Mouse (Mus musculus) forebrain, embryonic 15.5 days (tissue): ENCODE data around the gene Mrpl32. TPM values are rescaled to one million over a fixed set of nuclear protein-coding genes. Genes with fewer than 3 reads are reported as not detected.

ENCODE experiments used
- ATAC-seq: fragments of 200-750 bp; cut with Nextera tagmentation; replicated peaks from 2 replicates; pipeline ENCODE4 v1.8.0; 2017; ENCODE audit warnings: mild to moderate bottlenecking, moderate TSS enrichment, moderate library complexity
- H3K27ac ChIP-seq: fragments of 300-500 bp; sonication (generic); replicated peaks from 2 replicates; pipeline ENCODE4 v1.5.1; 2015; ENCODE audit warnings: mild to moderate bottlenecking, inconsistent platforms
- H3K27me3 ChIP-seq: fragments of 300-500 bp; sonication (generic); 2 replicates; pipeline ENCODE4 v1.6.1; 2015; ENCODE audit warnings: inconsistent platforms
- H3K36me3 ChIP-seq: fragments of 300-500 bp; sonication (generic); 2 replicates; pipeline ENCODE4 v1.6.1; 2015; ENCODE audit warnings: mild to moderate bottlenecking, inconsistent platforms
- H3K4me1 ChIP-seq: fragments of 300-500 bp; sonication (generic); 2 replicates; pipeline ENCODE4 v1.6.1; 2015; ENCODE audit warnings: inconsistent platforms
- H3K4me2 ChIP-seq: fragments of 300-500 bp; sonication (generic); replicated peaks from 2 replicates; pipeline ENCODE4 v1.6.1; 2015; ENCODE audit warnings: mild to moderate bottlenecking, inconsistent platforms
- H3K4me3 ChIP-seq: fragments of 300-500 bp; sonication (generic); 2 replicates; pipeline ENCODE4 v1.5.1; 2015; ENCODE audit warnings: mild to moderate bottlenecking, inconsistent platforms
- H3K9ac ChIP-seq: fragments of 300-500 bp; sonication (generic); replicated peaks from 2 replicates; pipeline ENCODE4 v1.6.1; 2015; ENCODE audit warnings: mild to moderate bottlenecking, inconsistent platforms
- H3K9me3 ChIP-seq: fragments of 300-500 bp; sonication (generic); 2 replicates; pipeline ENCODE4 v1.6.1; 2016; ENCODE audit warnings: inconsistent platforms
- WGBS: fragments of 180-500 bp; shearing (Covaris S2); methylation state at CpG from one replicate; pipeline ENCODE4 v1.1.7; 2015; ENCODE audit warnings: mixed read lengths; 5-methylcytosine and 5-hydroxymethylcytosine counted together
- polyA plus RNA-seq: library from polyadenylated mRNA; unstranded; fragments of >200 nt; fragmentation: Nextera tagmentation; extraction: Ambion mirVana; gene quantifications from 2 replicates; pipeline ENCODE4 v1.2.1, GENCODE M21; 2015

The Mrpl32 gene
- polyA plus RNA-seq = 114 TPM in 2 replicates

- Histone ChIP-seq H3K4me2 (peak within 1 kb of the TSS; percentile 71), H3K4me1 (peaks cover 24% of the 10 kb centered on the region), H3K36me3 (peaks cover 28% of the 10 kb centered on the region), H3K27ac (peak within 1 kb of the TSS; percentile 81), H3K27me3 (no peaks in the 10 kb centered on the region), H3K9ac (peak within 1 kb of the TSS; percentile 85), H3K4me3 (peak within 1 kb of the TSS; percentile 58), H3K9me3 (no peaks in the 10 kb centered on the region)
- WGBS = under 1% methylated on average over 42 of the region's 42 CpGs
- ATAC-seq = peak; percentile 99
These were observed at the start of gene Mrpl32, which contains the start of gene Psma2 for GRCm38 (mm10) chr13:14612926-14613529. Gene Mrpl32 (minus strand): TSS chr13:14613165. Gene Psma2 (plus strand): TSS chr13:14613240.

GRCm38 (mm10) chr13:14649301-14649700, 36.3 kb upstream of the Mrpl32 start:
- Histone ChIP-seq H3K4me3 (no peak overlapping the region), H3K9me3 (no peaks in the 10 kb centered on the region; the same call in 1 of the 2 replicates), H3K4me2 (no peak overlapping the region), H3K36me3 (no peaks in the 10 kb centered on the region), H3K9ac (no peak overlapping the region), H3K27me3 (no peaks in the 10 kb centered on the region), H3K4me1 (no peaks in the 10 kb centered on the region), H3K27ac (no peak overlapping the region)
- ATAC-seq = peak; percentile 83
- WGBS = 26% methylated on average over 1 of the region's 1 CpGs

GRCm38 (mm10) chr13:14639998-14640397, 27.0 kb upstream of the Mrpl32 start:
- H3K4me1 ChIP-seq = no peaks in the 10 kb centered on the region
- no peak overlapping the region for H3K9ac ChIP-seq
- H3K36me3 ChIP-seq = peaks cover 27% of the 10 kb centered on the region
- no peak overlapping the region for H3K27ac ChIP-seq
- 69% methylated on average over 1 of the region's 1 CpGs for WGBS
- no peak for ATAC-seq
- H3K4me2 ChIP-seq = no peak overlapping the region
- no peaks in the 10 kb centered on the region for H3K27me3 ChIP-seq
- no peaks in the 10 kb centered on the region for H3K9me3 ChIP-seq
- no peak overlapping the region for H3K4me3 ChIP-seq

- Histone ChIP-seq H3K9me3 (no peaks in the 10 kb centered on the region), H3K4me3 (peak within 1 kb of the TSS; percentile 74), H3K9ac (peak within 1 kb of the TSS; percentile 86), H3K4me2 (peak within 1 kb of the TSS; percentile 77), H3K27me3 (no peaks in the 10 kb centered on the region), H3K36me3 (peaks cover 20% of the 10 kb centered on the region), H3K27ac (peak within 1 kb of the TSS; percentile 85), H3K4me1 (peaks cover 15% of the 10 kb centered on the region)
- 1% methylated on average over 29 of the region's 29 CpGs for WGBS
- peak; percentile 98 for ATAC-seq
These were observed 17.0 kb upstream of the Mrpl32 start, which contains the start of gene AW209491 for GRCm38 (mm10) chr13:14629726-14630641. Gene AW209491 (plus strand): TSS chr13:14630154.

DNA sequence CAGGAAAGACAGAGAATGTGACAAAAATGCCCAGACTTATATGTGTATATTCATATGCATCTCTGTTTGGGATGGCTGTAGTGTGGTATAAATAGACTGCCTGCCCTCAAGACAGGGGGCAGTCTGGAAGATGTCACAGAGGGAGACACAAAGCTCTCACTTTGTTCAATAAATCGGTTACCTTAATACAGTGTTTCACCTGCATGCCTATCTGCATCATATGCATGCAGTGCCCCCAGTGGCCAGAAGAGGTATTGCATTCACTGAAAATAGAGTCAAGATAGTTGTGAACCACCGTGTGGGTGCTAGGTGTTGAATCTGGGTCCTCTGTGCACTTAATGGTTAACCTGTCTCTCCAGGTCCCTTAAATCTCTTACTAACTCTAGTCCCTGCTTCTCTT, 5.8 kb upstream of the Mrpl32 start:
- H3K4me3 ChIP-seq = no peak overlapping the region
- H3K36me3 ChIP-seq = peaks cover 44% of the 10 kb centered on the region
- no peaks in the 10 kb centered on the region for H3K9me3 ChIP-seq
- ATAC-seq = peak; percentile 75
- 35% methylated on average over 2 of the region's 2 CpGs for WGBS
- no peaks in the 10 kb centered on the region for H3K27me3 ChIP-seq
- H3K27ac ChIP-seq = no peak overlapping the region
- no peak overlapping the region for H3K4me2 ChIP-seq
- peaks cover 11% of the 10 kb centered on the region for H3K4me1 ChIP-seq
- H3K9ac ChIP-seq = no peak overlapping the region

GRCm38 (mm10) chr13:14613553-14613952, 588 bp upstream of the Mrpl32 start:
- H3K4me2 ChIP-seq = peak overlapping the region; percentile 71
- H3K27ac ChIP-seq = peak overlapping the region; percentile 51; the same call in 1 of the 2 replicates
- peak overlapping the region; percentile 58 for H3K4me3 ChIP-seq
- H3K4me1 ChIP-seq = peaks cover 24% of the 10 kb centered on the region
- ATAC-seq = no peak
- peaks cover 31% of the 10 kb centered on the region for H3K36me3 ChIP-seq
- WGBS = under 1% methylated on average over 9 of the region's 9 CpGs
- H3K9me3 ChIP-seq = no peaks in the 10 kb centered on the region
- H3K27me3 ChIP-seq = no peaks in the 10 kb centered on the region
- peak overlapping the region; percentile 66 for H3K9ac ChIP-seq

DNA sequence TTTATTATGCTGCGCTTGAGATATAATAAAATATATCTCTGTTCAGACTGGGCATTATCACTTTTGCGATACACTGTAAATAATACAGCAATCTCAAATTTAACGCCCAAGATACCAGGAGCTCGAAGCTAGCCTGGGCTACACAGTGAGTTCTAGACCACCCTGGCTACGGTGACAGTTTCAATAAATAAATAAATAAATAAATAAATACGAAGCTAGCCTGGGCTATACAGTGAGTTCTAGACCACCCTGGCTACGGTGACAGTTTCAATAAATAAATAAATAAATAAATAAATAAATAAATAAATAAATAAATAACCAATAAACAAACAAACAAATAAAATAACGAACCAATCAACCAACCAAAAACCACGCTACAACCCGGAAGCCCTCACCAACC, 502 bp downstream of the Mrpl32 start:
- Histone ChIP-seq H3K27me3 (no peaks in the 10 kb centered on the region), H3K36me3 (peaks cover 24% of the 10 kb centered on the region), H3K9ac (peak overlapping the region; percentile 85), H3K27ac (peak overlapping the region; percentile 81), H3K4me2 (peak overlapping the region; percentile 58), H3K4me1 (peaks cover 24% of the 10 kb centered on the region), H3K4me3 (peak overlapping the region; percentile 58), H3K9me3 (no peaks in the 10 kb centered on the region)
- ATAC-seq = peak; percentile 73
- WGBS = 8% methylated on average over 10 of the region's 10 CpGs

DNA sequence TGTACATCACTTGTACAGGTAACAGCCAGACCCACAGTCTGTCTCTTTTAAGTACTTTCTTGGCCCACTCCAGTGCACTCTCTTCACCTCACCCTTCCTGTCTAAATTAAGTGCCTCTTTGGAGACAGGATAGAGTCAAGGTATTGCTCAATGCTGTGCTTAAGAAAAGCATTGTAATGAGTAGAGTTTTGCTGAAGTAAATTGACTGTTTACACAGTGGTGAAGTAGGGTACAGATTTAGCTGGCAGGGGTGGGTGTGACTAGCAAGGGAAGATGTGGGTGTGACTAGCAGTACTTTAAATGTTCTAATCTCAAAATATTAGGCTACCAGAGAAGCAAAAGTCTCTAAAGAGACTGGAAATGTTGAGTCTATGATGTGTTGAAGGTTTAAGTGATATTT, 5.3 kb downstream of the Mrpl32 start:
- Histone ChIP-seq H3K9ac (no peak overlapping the region), H3K27me3 (no peaks in the 10 kb centered on the region), H3K36me3 (peaks cover 17% of the 10 kb centered on the region), H3K9me3 (no peaks in the 10 kb centered on the region), H3K4me1 (peaks cover 13% of the 10 kb centered on the region), H3K4me3 (no peak overlapping the region), H3K27ac (no peak overlapping the region), H3K4me2 (no peak overlapping the region)
- ATAC-seq = no peak

- H3K4me1 ChIP-seq = no peaks in the 10 kb centered on the region
- ATAC-seq = no peak
- H3K4me3 ChIP-seq = no peak overlapping the region
- no peaks in the 10 kb centered on the region for H3K27me3 ChIP-seq
- H3K36me3 ChIP-seq = no peaks in the 10 kb centered on the region
- H3K9me3 ChIP-seq = no peaks in the 10 kb centered on the region
- no peak overlapping the region for H3K9ac ChIP-seq
- no peak overlapping the region for H3K27ac ChIP-seq
- WGBS = 89% methylated on average over 2 of the region's 2 CpGs
- no peak overlapping the region for H3K4me2 ChIP-seq
These were observed 10.2 kb downstream of the Mrpl32 start for GRCm38 (mm10) chr13:14602744-14603143.

- H3K9me3 ChIP-seq = no peaks in the 10 kb centered on the region
- no peak overlapping the region for H3K9ac ChIP-seq
- H3K4me2 ChIP-seq = no peak overlapping the region
- ATAC-seq = no peak
- no peaks in the 10 kb centered on the region for H3K36me3 ChIP-seq
- no peak overlapping the region for H3K27ac ChIP-seq
- H3K4me3 ChIP-seq = no peak overlapping the region
- 77% methylated on average over 3 of the region's 3 CpGs for WGBS
- no peaks in the 10 kb centered on the region for H3K27me3 ChIP-seq
- no peaks in the 10 kb centered on the region for H3K4me1 ChIP-seq
These were observed 32.6 kb downstream of the Mrpl32 start for GRCm38 (mm10) chr13:14580392-14580791.

- Histone ChIP-seq H3K27ac (no peak overlapping the region), H3K9ac (no peak overlapping the region), H3K4me3 (no peak overlapping the region), H3K27me3 (no peaks in the 10 kb centered on the region), H3K4me1 (no peaks in the 10 kb centered on the region), H3K4me2 (no peak overlapping the region), H3K36me3 (no peaks in the 10 kb centered on the region), H3K9me3 (no peaks in the 10 kb centered on the region)
- no peak for ATAC-seq
These were observed 38.8 kb downstream of the Mrpl32 start for GRCm38 (mm10) chr13:14574128-14574527.

- Histone ChIP-seq H3K4me2 (no peak overlapping the region), H3K4me3 (no peak overlapping the region), H3K4me1 (no peaks in the 10 kb centered on the region), H3K36me3 (no peaks in the 10 kb centered on the region), H3K9ac (no peak overlapping the region), H3K27me3 (no peaks in the 10 kb centered on the region), H3K9me3 (no peaks in the 10 kb centered on the region), H3K27ac (no peak overlapping the region)
- WGBS = 85% methylated on average over 1 of the region's 1 CpGs
- ATAC-seq = no peak
These were observed 51.6 kb downstream of the Mrpl32 start for GRCm38 (mm10) chr13:14561336-14561735.
